Mouse (Mus musculus): ENCODE measurements around the gene Gpr18. TPM values are rescaled to one million over a fixed set of nuclear protein-coding genes. Genes with fewer than 3 reads are reported as not detected.

The Gpr18 gene
- total and polyA plus RNA-seq, 3 experiments = 33.5 to 46.2 (median 37.0) TPM

- TF ChIP-seq TCF12 (IDR thresholded peaks at IDR 0.05; ENCODE audit: low read depth, low read length) (no peak), ZNF384 (IDR thresholded peaks at IDR 0.05; ENCODE audit: low read depth, low read length) (no peak)
These were observed 13.0 kb upstream of the Gpr18 start (continued) for GRCm38 (mm10) chr14:121928375-121929137.

- no peak for DNase-seq (ENCODE audit: extremely low read depth)
- Histone ChIP-seq H3K9me3 (replicated peaks; ENCODE audit: low read length) (no peaks in the 10 kb centered on the region), H3K36me3 (replicated peaks in 1 of 2; ENCODE audit: control insufficient read depth in 1 of 2, insufficient read depth in 1 of 2, low read length in 1 of 2) (peaks cover 0 to 33% of the 10 kb centered on the region in 2 experiments), H3K27ac (ENCODE audit: insufficient read depth, low read depth) (no peak overlapping the region), H3K4me1 (ENCODE audit: control insufficient read depth in 1 of 2, insufficient read depth in 2 of 2) (peaks cover 19 to 70% of the 10 kb centered on the region in 2 experiments), H3K79me2 (replicated peaks; ENCODE audit: control insufficient read depth, extremely low read depth, insufficient read depth, poor library complexity, severe bottlenecking) (no peaks in the 10 kb centered on the region), H3K4me3 (replicated peaks in 1 of 3; ENCODE audit: low read depth in 2 of 3, low read length in 2 of 3, poor library complexity in 1 of 3) (no peak overlapping the region), H3K4me2 (ENCODE audit: insufficient read depth, low read depth, poor library complexity, severe bottlenecking) (no peak overlapping the region), H3K27me3 (replicated peaks) (no peaks in the 10 kb centered on the region), H3K9ac (ENCODE audit: insufficient read depth, low read depth) (no peak overlapping the region)
- in situ Hi-C loops (cut with MboI; ENCODE audit: low pct_ligation_motif_present, low pct_unique_long_range_greater_than_20kb, low sequenced_read_pairs) = no loop called here
- TF ChIP-seq BHLHE40 (IDR thresholded peaks at IDR 0.05; ENCODE audit: low read depth, low read length) (no peak), MAFK (IDR thresholded peaks at IDR 0.05; ENCODE audit: insufficient replicate concordance, low read length) (no peak), CTCF (conservative IDR thresholded peaks at IDR 0.05 in 1 of 2, IDR thresholded peaks at IDR 0.05 in 1 of 2; ENCODE audit: low read depth in 2 of 2, low read length in 2 of 2) (no peak), ZKSCAN1 (IDR thresholded peaks at IDR 0.05; ENCODE audit: borderline replicate concordance, low read depth, low read length) (no peak), TBP (conservative IDR thresholded peaks at IDR 0.05; ENCODE audit: low read depth, low read length) (no peak), MXI1 (IDR thresholded peaks at IDR 0.05; ENCODE audit: low read depth, low read length) (no peak), MAX (IDR thresholded peaks at IDR 0.05; ENCODE audit: low read length) (no peak), POLR2AphosphoS2 (IDR thresholded peaks at IDR 0.05; ENCODE audit: low read depth, low read length) (no peak), JUN (IDR thresholded peaks at IDR 0.05; ENCODE audit: insufficient read depth, low read depth, low read length) (no peak), SIN3A (IDR thresholded peaks at IDR 0.05; ENCODE audit: low read length) (no peak), GABPA (IDR thresholded peaks at IDR 0.05; ENCODE audit: insufficient replicate concordance, low read depth, low read length) (no peak), PAX5 (IDR thresholded peaks at IDR 0.05; ENCODE audit: low read length) (no peak), USF1 (IDR thresholded peaks at IDR 0.05; ENCODE audit: low read depth, low read length) (no peak), ZNF384 (IDR thresholded peaks at IDR 0.05; ENCODE audit: low read depth, low read length) (no peak), MEF2A (IDR thresholded peaks at IDR 0.05; ENCODE audit: borderline replicate concordance, low read depth, low read length) (no peak), CHD1 (IDR thresholded peaks at IDR 0.05; ENCODE audit: low read depth, low read length) (no peak), ETS1 (conservative IDR thresholded peaks at IDR 0.05; ENCODE audit: low read depth, low read length) (no peak)
- dilution Hi-C loops (cut with MboI; ENCODE audit: extremely low pct_ligation_motif_present, extremely low pct_unique_long_range_greater_than_20kb, low sequenced_read_pairs) = no loop called here
These were observed 11.9 kb upstream of the Gpr18 start for GRCm38 (mm10) chr14:121927451-121927850.
